Mouse (Mus musculus) liver, embryonic 13.5 days (tissue): Measurements from ENCODE around the gene Ccdc58. TPM values are rescaled to one million over a fixed set of nuclear protein-coding genes. Genes with fewer than 3 reads are reported as not detected.
"Not testable (repeated sequence)": the region's sequence is repeated elsewhere in the genome, so short reads cannot be mapped to it uniquely, and the experiment has no call there.

Experiments used
- ATAC-seq: fragments of 200-750 bp; cut with Nextera tagmentation; 2 replicates; pipeline ENCODE4 v1.8.0; 2017; ENCODE audit warnings: low read depth, mild to moderate bottlenecking, moderate number of reproducible peaks, moderate library complexity
- DNase-seq: peaks from one replicate; pipeline ENCODE4 v3.0.0; 2022
- H3K27ac ChIP-seq: fragments of 300-500 bp; sonication (generic); 2 replicates; pipeline ENCODE4 v1.5.1; 2015; ENCODE audit warnings: moderate library complexity, mild to moderate bottlenecking, inconsistent platforms
- H3K27me3 ChIP-seq: fragments of 300-500 bp; sonication (generic); 2 replicates; pipeline ENCODE4 v1.6.1; 2015; ENCODE audit warnings: mild to moderate bottlenecking, inconsistent platforms
- H3K36me3 ChIP-seq: fragments of 300-500 bp; sonication (generic); 2 replicates; pipeline ENCODE4 v1.6.1; 2015; ENCODE audit warnings: mild to moderate bottlenecking, inconsistent platforms
- H3K4me1 ChIP-seq: fragments of 300-500 bp; sonication (generic); replicated peaks from 2 replicates; pipeline ENCODE4 v1.6.1; 2015; ENCODE audit warnings: inconsistent platforms
- H3K4me2 ChIP-seq: fragments of 300-500 bp; sonication (generic); 2 replicates; pipeline ENCODE4 v1.6.1; 2015; ENCODE audit warnings: inconsistent platforms, mild to moderate bottlenecking, moderate library complexity
- H3K4me3 ChIP-seq: fragments of 300-500 bp; sonication (generic); replicated peaks from 2 replicates; pipeline ENCODE4 v1.5.1; 2015; ENCODE audit warnings: mild to moderate bottlenecking, inconsistent platforms
- H3K9ac ChIP-seq: fragments of 300-500 bp; sonication (generic); 2 replicates; pipeline ENCODE4 v1.6.1; 2015; ENCODE audit warnings: mild to moderate bottlenecking, inconsistent platforms
- H3K9me3 ChIP-seq: fragments of 300-500 bp; sonication (generic); replicated peaks from 2 replicates; pipeline ENCODE4 v1.6.1; 2016; ENCODE audit warnings: inconsistent platforms
- WGBS: fragments of 180-500 bp; shearing (Covaris S2); methylation state at CpG from one replicate; pipeline ENCODE4 v1.1.7; 2015; ENCODE audit not compliant: insufficient replicate concordance; 5-methylcytosine and 5-hydroxymethylcytosine counted together
- polyA plus RNA-seq: library from polyadenylated mRNA; unstranded; fragments of >200 nt; fragmentation: Nextera tagmentation; extraction: Ambion mirVana; gene quantifications from 2 replicates; pipeline ENCODE4 v1.2.1, GENCODE M21; 2015

The Ccdc58 gene
- polyA plus RNA-seq, 1 experiment from 2014 or later, result 71.3 TPM

GRCm38 (mm10) chr16:36056416-36056815 is 15.1 kb upstream of the Ccdc58 start:
- peaks cover 28% of the 10 kb centered on the region for H3K36me3 ChIP-seq
- WGBS, result 83% methylated on average over 11 of the region's 11 CpGs
- no peak overlapping the region for H3K9ac ChIP-seq
- H3K4me2 ChIP-seq, result no peak overlapping the region
- H3K27ac ChIP-seq, result no peak overlapping the region
- H3K4me3 ChIP-seq, result no peak overlapping the region
- H3K4me1 ChIP-seq, result peaks cover 17% of the 10 kb centered on the region
- no peaks in the 10 kb centered on the region for H3K27me3 ChIP-seq
- DNase-seq, result no peak
- no peaks in the 10 kb centered on the region for H3K9me3 ChIP-seq
- no peak for ATAC-seq

GRCm38 (mm10) chr16:36057933-36058475 is 13.5 kb upstream of the Ccdc58 start:
- H3K9ac ChIP-seq, result no peak overlapping the region
- 56% methylated on average over 8 of the region's 8 CpGs for WGBS
- DNase-seq (no peak), ATAC-seq (no peak)
- no peak overlapping the region for H3K4me3 ChIP-seq
- H3K4me1 ChIP-seq, result peaks cover 28% of the 10 kb centered on the region
- no peak overlapping the region for H3K27ac ChIP-seq
- no peaks in the 10 kb centered on the region for H3K9me3 ChIP-seq
- peaks cover 17% of the 10 kb centered on the region for H3K36me3 ChIP-seq
- H3K27me3 ChIP-seq, result no peaks in the 10 kb centered on the region
- H3K4me2 ChIP-seq, result no peak overlapping the region

GRCm38 (mm10) chr16:36062534-36062933 is 9.0 kb upstream of the Ccdc58 start:
- 33% methylated on average over 1 of the region's 1 CpGs for WGBS
- peaks cover 47% of the 10 kb centered on the region for H3K4me1 ChIP-seq
- not testable (repeated sequence) for ATAC-seq, H3K4me3 ChIP-seq, H3K27me3 ChIP-seq, H3K9me3 ChIP-seq, DNase-seq, H3K36me3 ChIP-seq, H3K4me2 ChIP-seq
- H3K27ac ChIP-seq, result peak overlapping the region; percentile 79
- H3K9ac ChIP-seq, result 0 out of 2 replicates have a peak overlapping the region, but pooled peaks have one; percentile 19

- ATAC-seq, result no peak
- H3K9ac ChIP-seq, result no peak overlapping the region
- peak overlapping the region; percentile 30 for H3K27ac ChIP-seq
- H3K27me3 ChIP-seq, result no peaks in the 10 kb centered on the region
- H3K9me3 ChIP-seq, result no peaks in the 10 kb centered on the region
- H3K4me2 ChIP-seq, result no peak overlapping the region
- no peak overlapping the region for H3K4me3 ChIP-seq
- no peak for DNase-seq
- 83% methylated on average over 2 of the region's 2 CpGs for WGBS
- peaks cover 50% of the 10 kb centered on the region for H3K4me1 ChIP-seq
- H3K36me3 ChIP-seq, result peaks cover 10% of the 10 kb centered on the region; the same call in 1 of the 2 replicates
These were observed 8.2 kb upstream of the Ccdc58 start for GRCm38 (mm10) chr16:36063315-36063714.

GRCm38 (mm10) chr16:36064904-36065303 is 6.6 kb upstream of the Ccdc58 start:
- ATAC-seq, result no peak
- Histone ChIP-seq H3K9me3 (no peaks in the 10 kb centered on the region), H3K4me1 (peaks cover 58% of the 10 kb centered on the region), H3K27ac (no peak overlapping the region), H3K36me3 (peaks cover 15% of the 10 kb centered on the region), H3K27me3 (no peaks in the 10 kb centered on the region), H3K4me2 (no peak overlapping the region), H3K9ac (no peak overlapping the region), H3K4me3 (no peak overlapping the region)
- 78% methylated on average over 5 of the region's 5 CpGs for WGBS
- DNase-seq, result no peak

- no peak for DNase-seq
- no peak for ATAC-seq
- Histone ChIP-seq H3K9ac (no peak overlapping the region), H3K27ac (no peak overlapping the region), H3K4me2 (no peak overlapping the region), H3K27me3 (no peaks in the 10 kb centered on the region), H3K4me1 (peaks cover 55% of the 10 kb centered on the region), H3K36me3 (peaks cover 10% of the 10 kb centered on the region), H3K9me3 (no peaks in the 10 kb centered on the region), H3K4me3 (no peak overlapping the region)
- 43% methylated on average over 2 of the region's 2 CpGs for WGBS
These were observed 3.8 kb upstream of the Ccdc58 start for GRCm38 (mm10) chr16:36067694-36068093.

- Histone ChIP-seq H3K27ac (no peak overlapping the region), H3K4me1 (peaks cover 52% of the 10 kb centered on the region), H3K36me3 (peaks cover 10% of the 10 kb centered on the region), H3K4me2 (no peak overlapping the region), H3K4me3 (no peak overlapping the region), H3K9ac (no peak overlapping the region), H3K9me3 (no peaks in the 10 kb centered on the region), H3K27me3 (no peaks in the 10 kb centered on the region)
- ATAC-seq (no peak), DNase-seq (no peak)
- 79% methylated on average over 3 of the region's 3 CpGs for WGBS
These were observed 3.1 kb upstream of the Ccdc58 start for GRCm38 (mm10) chr16:36068356-36068755.

- no peak for DNase-seq
- peak overlapping the region; percentile 91 for H3K9ac ChIP-seq
These were observed 1.5 kb upstream of the Ccdc58 start for GRCm38 (mm10) chr16:36069819-36070575.

GRCm38 (mm10) chr16:36071071-36071449 is 425 bp upstream of the Ccdc58 start:
- WGBS, result under 1% methylated on average over 16 of the region's 16 CpGs
- no peak; the same call in none of the 2 replicates for ATAC-seq

More at GRCm38 (mm10) chr16:36069819-36070575, 1.5 kb upstream of the Ccdc58 start:
- no peak overlapping the region for H3K27ac ChIP-seq
- peak overlapping the region; percentile 81 for H3K4me3 ChIP-seq
- 49% methylated on average over 9 of the region's 9 CpGs for WGBS
- H3K4me2 ChIP-seq, result peak overlapping the region; percentile 89
- H3K9me3 ChIP-seq, result no peaks in the 10 kb centered on the region
- no peaks in the 10 kb centered on the region for H3K27me3 ChIP-seq
- H3K4me1 ChIP-seq, result peaks cover 49% of the 10 kb centered on the region
- H3K36me3 ChIP-seq, result peaks cover 10% of the 10 kb centered on the region
- ATAC-seq, result no peak

GRCm38 (mm10) chr16:36072410-36073011 is 1.0 kb downstream of the Ccdc58 start:
- Histone ChIP-seq H3K4me3 (peak overlapping the region; percentile 81), H3K9ac (peak overlapping the region; percentile 91), H3K4me2 (peak overlapping the region; percentile 89), H3K4me1 (peaks cover 42% of the 10 kb centered on the region), H3K27ac (peak overlapping the region; percentile 94), H3K27me3 (no peaks in the 10 kb centered on the region), H3K9me3 (no peaks in the 10 kb centered on the region), H3K36me3 (peaks cover 8% of the 10 kb centered on the region)
- 21% methylated on average over 8 of the region's 8 CpGs for WGBS
- no peak for ATAC-seq
- no peak for DNase-seq

More at GRCm38 (mm10) chr16:36071071-36071449, 425 bp upstream of the Ccdc58 start:
- DNase-seq, result peak; percentile 6
- Histone ChIP-seq H3K27me3 (no peaks in the 10 kb centered on the region), H3K9ac (peak overlapping the region; percentile 91), H3K4me2 (peak overlapping the region; percentile 89), H3K9me3 (no peaks in the 10 kb centered on the region), H3K27ac (peak overlapping the region; percentile 94), H3K36me3 (peaks cover 12% of the 10 kb centered on the region), H3K4me3 (peak overlapping the region; percentile 81), H3K4me1 (peaks cover 47% of the 10 kb centered on the region)

- H3K4me3 ChIP-seq, result no peak overlapping the region
- ATAC-seq, result no peak
- peaks cover 3% of the 10 kb centered on the region for H3K36me3 ChIP-seq
- no peak overlapping the region for H3K9ac ChIP-seq
- 77% methylated on average over 3 of the region's 3 CpGs for WGBS
- no peak for DNase-seq
- no peaks in the 10 kb centered on the region for H3K9me3 ChIP-seq
- H3K27ac ChIP-seq, result no peak overlapping the region
- H3K27me3 ChIP-seq, result no peaks in the 10 kb centered on the region
- peaks cover 20% of the 10 kb centered on the region for H3K4me1 ChIP-seq
- no peak overlapping the region for H3K4me2 ChIP-seq
These were observed 3.3 kb downstream of the Ccdc58 start for GRCm38 (mm10) chr16:36074772-36075171.
